Mouse (Mus musculus): Measurements from ENCODE around the gene Fntb.
A peak's percentile ranks its signal among the peaks of the same experiment; 100 is the strongest.
"Not testable (repeated sequence)": the region's sequence is repeated elsewhere in the genome, so short reads cannot be mapped to it uniquely, and the experiment has no call there.

Fntb gene

DNA sequence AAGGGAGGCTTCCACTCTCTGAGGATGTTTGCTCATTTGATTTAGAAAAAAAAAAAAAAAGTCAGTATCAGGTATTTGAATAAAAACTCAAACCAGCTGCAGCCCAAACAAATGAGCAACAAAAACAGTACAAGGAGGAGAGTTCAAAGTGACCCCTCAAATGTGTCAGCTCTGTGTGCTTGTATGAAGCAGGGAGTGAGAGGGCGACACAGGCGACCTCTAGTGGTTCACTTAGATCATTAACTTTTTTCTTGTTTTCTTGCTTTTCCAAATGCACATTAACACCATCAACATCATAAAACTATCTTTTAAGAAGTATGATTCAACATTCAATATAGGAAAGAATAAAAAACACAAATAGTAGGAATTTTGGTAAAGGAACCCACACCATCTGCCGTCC, 67.3 kb downstream of the Fntb start:
- peak in 1 of 2 experiments; percentile 26 for DNase-seq (ENCODE audit: low read depth in 2 of 2, low spot score in 2 of 2)

DNA sequence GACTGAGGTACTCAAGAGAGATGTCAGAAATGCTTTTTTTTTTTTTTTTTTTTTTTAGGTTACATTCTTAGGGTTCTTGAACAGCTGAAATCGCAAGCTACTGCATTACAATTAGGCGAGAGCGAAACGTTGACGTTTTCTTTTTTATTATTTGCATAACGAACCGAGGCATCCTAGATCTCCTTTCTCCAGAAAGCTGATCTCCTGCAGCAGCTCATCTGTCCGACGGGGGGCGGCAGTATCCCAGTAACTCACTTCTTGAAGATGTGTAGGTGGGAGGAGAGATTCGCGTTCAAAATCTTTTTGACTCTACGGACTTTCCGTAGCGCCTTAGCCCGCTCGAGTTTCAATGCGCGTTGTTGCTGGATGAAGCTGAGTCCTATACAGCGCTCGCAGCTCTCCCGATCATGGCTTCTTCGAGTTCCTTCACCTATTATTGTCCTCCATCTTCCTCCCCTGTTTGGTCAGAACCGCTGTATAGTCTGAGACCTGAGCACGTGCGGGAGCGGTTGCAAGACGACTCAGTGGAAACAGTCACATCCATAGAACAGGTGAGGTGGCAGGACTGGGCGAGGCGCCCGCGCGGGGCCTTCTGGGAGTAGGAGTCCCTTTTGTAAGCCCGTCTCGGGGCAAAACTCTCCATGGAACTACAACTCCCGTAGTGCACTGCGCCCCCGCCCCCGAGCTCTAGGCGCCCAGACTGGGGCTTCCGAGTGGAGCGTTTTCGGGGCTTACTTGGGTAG, 71.9 kb downstream of the Fntb start:
- DNase-seq (ENCODE audit: low read depth in 2 of 2, low spot score in 2 of 2), result peak; percentile 94 to 98

DNA sequence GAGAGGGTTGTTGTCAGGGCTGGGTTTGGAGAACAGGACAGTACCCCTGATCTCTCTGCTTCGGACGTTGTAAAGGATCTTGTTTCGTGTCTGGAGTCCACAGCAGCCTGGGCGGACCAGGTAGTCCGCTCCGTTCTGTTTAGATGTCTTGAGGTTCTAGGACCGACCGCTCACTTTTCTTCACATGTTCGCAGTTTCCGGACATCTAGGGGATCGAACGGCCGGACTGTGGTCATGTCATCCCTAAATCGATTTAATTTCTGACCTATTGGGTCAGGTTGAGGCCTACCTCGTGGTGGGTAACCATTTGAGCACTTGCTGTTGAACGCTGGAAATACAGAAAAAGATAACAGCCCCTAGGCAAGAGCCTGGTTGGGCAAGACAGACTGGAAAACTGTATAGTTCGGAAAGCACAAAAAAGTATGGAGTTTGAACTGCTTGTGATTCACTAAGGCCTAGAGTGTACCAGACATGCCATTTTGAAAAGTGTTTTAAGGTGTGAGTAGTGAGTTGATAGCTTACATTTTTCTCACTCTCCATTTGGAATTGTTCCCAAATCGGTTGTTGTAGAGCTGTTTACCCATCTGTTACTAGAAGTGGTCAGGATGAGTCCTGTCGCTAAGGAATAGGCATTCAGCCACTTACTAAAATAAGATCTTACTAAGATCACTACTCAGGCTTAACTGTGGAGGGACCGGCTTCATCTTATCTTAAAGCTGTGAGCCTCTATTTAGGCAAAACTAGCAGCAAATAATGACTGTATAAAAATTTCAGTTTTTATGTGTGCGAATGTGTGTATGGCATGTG, 72.7 kb downstream of the Fntb start:
- DNase-seq (ENCODE audit: low read depth in 2 of 2, low spot score in 2 of 2), result no peak

DNA sequence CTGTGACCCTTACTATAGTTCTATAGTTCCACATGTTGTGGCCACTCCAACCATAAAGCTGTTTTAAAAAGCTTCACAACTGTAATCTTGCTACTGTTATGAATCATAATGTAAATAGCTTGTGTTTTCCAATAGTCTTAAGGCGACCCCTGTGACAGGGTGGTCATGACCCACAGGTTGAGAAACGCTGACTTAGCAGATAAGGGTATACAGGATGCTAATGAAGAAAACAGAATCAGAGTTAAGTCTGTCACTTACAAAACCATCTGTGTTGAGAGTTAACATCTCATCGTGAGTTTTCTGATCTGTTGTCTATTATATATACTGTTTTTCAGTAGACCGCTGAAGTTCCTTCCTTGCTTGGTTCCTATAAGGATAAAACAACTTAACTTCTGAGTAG, 73.9 kb downstream of the Fntb start:
- DNase-seq (ENCODE audit: low read depth in 2 of 2, low spot score in 2 of 2), result no peak

DNA sequence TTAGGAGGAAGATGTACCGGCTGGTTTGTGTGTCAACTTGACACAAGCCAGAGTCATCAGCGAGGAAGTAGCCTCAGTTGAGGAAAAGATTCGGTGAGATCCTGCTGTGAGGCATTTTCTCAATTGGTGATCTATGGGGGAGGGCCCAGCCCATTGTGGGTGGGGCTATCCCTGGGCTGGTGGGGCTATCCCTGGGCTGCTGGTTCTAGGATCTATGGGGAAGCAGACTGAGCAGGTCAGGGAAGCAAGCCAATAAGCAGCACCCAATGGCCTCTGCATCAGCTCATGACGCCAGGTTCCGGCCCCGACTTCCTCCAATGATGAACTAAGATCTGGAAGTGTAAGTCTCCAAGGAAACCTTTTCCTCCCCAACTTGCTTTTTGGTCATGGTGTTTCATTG, 74.7 kb downstream of the Fntb start:
- DNase-seq (ENCODE audit: low read depth in 2 of 2, low spot score in 2 of 2), result no peak

DNA sequence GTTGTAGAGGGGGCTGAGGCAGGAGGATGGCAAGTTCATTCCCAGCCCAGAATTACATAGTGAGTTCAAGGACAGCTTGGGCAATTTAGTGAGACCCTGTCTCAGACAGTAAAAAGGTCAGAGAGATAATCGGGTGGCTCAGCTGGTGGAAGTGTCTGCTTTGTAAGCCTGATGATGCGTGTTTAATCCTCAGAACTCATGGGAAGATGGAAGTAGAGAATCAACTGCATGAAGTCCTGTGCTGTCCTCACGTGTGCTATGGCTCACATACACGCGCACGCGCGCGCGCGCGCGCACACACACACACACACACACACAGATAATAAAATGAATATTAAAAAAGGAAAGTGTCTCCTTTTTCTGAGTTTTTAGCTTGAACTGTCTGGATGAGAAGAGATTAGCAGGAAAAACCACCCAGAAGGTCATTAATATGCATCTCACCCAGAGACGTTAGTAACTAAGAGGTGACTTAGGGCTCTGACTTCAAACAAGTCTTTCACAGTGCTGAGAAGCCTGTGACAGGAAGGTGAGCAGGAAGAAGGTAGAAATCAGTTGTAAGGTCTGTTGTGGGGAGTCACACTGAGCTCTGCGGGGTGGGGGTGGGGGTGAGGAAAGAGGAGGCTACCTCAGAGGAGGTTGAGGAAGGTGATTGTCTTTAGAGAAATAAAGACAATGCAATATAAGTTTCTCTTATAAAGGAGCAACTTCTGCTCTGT, 79.1 kb downstream of the Fntb start:
- no peak for DNase-seq (ENCODE audit: low read depth in 2 of 2, low spot score in 2 of 2)

DNA sequence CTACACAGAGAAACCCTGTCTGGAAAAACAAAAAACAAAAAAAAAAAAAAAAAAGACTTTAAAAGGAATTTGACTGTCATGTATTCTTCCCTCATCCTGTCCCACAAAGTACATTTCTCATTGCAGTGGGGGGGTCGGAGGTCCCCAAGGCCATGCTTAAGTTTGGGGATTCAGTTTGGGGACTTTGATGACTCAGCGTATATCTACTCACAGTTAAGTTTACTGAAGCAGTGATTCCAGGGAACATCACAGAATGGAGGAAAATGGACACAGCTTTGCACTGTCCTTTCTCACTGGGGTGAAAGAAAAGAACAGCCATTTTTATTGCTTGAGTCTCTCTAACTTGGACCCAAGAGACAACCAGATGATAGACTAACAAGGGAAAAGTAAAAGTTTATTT, 87.0 kb downstream of the Fntb start:
- no peak for DNase-seq (ENCODE audit: low read depth in 2 of 2, low spot score in 2 of 2)

DNA sequence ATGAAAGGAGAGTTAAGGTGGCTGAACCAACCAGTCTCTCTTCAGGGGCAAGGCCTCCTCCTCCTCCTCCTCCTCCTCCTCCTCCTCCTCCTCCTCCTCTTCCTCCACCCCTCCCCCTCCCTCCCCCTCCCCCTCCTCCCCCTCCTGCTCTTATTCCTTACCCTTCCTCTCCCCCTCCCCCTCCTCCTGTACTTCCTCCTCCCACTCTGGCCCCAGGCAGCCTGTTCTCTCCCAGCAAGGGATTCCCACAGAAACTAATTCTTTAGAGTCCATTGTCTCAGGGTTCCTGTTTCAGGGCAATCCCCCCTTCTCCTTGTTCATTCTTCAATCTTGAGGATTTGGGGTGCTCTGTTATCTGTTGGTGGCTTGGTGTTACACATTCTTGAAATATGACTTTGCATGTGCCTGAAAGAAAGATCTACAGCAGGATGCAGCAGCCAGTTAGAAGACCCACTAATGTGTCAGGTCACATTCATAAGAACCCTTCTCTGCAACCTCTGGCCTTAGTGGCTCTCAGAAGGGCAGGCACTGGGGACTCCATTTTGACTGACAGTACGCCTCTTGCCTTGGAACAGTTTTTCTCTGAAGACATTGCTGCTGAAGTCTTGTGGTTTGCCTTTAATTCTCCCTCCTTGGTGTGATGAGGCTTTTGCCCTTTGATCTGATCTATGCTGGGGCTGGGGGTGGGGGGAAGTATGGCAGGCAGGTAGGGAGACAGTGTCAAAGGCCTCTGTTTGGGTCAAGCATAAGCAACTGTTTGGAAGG, 88.2 kb downstream of the Fntb start:
- no peak for DNase-seq (ENCODE audit: low read depth in 2 of 2, low spot score in 2 of 2)

DNA sequence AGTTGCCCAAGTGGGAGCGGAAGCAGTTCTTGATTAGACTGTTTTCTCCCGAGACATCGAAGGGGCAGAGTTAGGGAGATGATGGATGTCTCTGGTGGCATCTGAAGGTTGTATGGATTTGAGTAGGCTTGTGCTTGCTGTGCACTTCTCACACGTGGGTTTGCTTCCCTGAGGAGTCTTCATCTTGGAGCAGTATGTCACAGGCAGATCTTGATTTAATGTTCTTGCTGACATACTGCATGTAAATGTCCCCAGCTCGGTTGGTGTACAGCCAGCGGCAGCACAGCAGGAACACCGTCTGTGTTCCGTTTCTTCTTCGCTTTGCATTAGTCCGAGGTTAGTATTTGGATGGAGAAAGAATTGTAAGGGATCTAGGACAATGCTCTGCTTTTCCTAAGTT, 91.7 kb downstream of the Fntb start:
- no peak for DNase-seq (ENCODE audit: low read depth in 2 of 2, low spot score in 2 of 2)

DNA sequence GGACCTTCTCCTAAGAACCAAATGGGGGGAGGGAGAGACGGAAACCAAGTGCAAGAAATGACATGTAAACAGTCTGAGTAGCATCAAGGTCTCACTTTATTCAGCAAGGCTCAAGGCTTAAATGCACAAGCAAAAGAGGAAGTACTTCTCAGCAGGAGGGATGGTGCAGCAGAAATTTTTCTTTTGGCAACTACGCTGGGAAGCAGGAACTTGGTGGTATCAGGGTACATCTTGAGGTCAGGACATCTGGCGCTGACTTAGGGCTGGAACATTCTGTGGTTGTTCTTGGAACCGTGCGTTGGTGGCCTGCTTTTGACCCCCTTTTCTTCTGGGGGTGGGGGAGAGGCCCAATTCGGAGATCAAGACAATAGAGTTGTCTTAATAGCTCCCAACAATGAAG, 93.4 kb downstream of the Fntb start:
- DNase-seq (ENCODE audit: low read depth in 2 of 2, low spot score in 2 of 2), result not testable (repeated sequence)

DNA sequence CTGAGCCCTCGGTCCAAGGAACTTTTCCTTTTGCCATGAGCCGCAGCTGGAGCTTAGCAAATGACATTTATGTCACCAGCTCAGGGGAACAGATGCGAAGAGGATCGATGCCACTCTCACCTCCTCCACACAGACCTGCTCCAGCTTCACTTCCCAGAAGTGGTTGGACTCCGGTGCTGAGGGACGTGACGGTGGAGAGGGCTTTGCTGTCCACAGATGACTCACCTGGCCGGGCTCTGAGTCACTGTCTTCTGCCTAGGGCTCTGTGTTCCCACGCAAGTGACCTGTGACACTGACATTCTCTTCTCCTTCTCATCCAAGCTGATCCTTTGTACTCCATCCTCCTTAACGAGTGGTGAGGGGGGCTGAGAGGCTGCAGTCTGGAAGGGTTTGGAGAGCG, 98.3 kb downstream of the Fntb start:
- DNase-seq (ENCODE audit: low read depth in 2 of 2, low spot score in 2 of 2), result no peak

DNA sequence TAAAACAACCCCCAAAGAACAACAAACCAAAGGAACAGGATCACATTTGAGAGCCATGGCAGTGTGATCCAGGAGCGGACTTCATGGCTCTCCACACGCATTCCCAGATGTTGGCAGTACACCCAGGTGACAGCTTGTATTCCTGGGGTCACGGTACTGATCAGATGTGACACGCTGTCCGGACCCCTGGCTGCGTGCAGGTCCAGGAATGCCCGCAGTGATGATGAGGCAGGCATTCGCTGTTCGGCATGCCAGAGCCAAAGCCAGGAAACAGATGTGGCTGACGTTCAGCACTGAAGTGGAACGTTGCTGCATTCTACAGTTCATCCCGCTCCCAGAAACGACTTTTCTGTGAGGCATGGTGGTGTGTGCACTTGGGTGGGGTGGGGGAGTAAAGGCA, 99.9 kb downstream of the Fntb start:
- DNase-seq (ENCODE audit: low read depth in 2 of 2, low spot score in 2 of 2), result no peak

DNA sequence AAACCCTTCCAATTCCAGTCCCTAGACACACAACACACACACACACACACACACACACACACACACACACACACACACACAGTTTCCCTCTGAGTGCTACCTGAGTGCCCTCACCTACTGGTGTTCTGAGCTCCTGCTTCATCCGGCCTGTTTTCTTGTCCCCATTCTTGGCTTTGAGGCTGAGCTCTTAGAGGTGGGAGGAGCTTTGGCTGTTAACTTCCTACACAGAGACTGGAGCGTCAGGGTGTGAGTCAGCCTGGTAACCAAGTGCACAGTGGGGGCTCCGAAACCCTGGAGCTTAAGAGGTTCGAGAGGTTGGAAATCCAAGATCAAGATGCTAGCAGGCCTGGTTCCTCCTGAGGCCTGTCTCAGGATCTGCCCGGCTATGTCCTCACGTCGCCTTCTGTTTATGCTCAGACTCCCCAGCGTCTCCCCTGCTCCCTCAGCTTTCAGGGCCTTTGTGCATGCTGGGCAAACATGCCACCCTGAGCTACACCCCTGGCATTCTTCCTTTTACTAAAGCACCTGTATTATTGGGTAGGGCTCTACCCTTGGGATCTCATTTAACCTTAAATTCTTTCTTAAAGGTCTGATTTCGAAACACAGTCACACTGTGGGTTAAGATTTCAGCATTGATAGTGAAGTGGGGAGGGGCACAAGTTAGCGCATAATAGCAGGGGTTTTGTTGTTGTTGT, 102.3 kb downstream of the Fntb start:
- peak; percentile 16 to 18 for DNase-seq (ENCODE audit: low read depth in 2 of 2, low spot score in 2 of 2)

DNA sequence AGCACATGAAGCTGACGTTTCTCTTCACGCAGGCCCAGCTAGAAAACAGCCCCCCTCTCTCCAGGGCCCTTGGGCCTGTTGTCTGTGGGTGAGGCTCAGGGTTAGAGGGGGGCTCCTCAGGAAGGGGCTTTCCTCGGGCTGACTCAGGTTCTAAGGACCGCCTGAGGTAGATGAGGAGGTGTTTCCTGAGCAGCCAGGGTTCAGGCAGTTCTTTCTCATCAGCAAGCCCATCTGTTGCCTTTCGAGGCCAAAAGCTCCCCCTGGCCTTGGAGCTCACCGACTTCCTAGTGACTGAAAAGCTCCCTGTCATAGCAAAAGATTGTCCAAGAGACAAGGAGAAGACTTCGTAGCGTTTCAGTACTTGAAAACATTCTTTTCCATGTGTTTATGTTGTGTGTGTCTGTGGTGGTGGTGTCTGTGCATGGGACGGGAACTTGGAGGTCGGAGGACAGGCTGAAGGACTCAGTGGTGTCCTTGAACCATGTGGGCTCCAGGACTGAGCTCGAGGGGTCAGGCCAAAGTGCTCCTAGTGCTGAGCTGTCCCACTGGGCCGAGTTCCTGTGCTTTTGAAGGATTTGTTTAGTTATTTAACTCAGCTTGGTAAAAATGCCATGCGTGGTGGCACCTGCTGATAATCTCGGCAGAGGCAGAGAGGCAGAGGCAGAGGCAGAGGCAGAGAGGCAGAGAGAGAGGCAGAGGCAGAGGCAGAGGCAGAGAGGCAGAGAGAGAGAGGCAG, 103.2 kb downstream of the Fntb start:
- DNase-seq (ENCODE audit: low read depth in 2 of 2, low spot score in 2 of 2), result no peak

DNA sequence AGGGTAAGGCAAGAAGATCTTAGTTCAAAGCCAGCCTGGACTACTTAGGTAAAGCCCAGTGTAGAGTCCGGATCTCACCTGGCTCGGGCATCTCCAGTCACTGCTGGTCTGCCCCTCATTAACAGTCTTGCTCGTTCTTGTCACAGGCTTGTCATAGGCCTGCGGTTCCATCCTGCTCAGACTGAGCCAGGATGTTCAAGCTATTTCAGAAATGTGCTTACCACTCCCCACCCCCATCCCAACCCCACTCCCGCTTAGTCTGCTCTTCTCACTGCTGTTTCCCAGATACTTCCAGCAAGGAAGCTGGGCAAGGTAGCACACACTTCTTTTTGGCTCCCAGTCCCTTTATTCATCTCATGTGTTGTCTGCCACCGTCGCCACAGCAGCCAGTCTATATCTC, 104.2 kb downstream of the Fntb start:
- no peak for DNase-seq (ENCODE audit: low read depth in 2 of 2, low spot score in 2 of 2)

DNA sequence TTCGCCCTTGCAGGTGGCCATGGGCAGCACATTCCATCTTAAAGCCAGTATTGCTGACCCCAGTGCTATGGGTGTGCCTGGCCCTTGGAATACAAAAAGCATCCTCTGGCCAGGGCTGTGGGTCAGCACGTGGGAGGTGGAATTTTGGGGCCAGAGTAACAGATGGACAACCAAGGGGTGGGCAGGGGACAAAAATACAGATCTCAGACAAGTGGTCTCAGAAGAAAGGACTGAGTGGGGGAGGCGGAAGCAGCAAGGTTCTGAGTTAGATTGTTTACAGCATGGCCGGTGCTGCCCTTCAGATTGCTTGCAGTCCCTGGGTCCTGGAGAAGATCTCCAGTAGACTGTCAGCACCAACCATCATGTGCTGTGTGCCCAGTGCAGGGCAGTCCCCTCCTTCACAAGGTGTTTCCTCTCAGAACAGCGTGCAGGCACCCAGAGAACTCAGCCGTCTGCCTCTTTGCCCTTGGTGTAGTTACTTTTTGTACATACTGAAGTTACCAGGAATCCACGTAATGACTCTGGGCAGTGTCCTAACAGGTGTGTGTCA, 107.5 kb downstream of the Fntb start:
- no peak for DNase-seq (ENCODE audit: low read depth in 2 of 2, low spot score in 2 of 2)

DNA sequence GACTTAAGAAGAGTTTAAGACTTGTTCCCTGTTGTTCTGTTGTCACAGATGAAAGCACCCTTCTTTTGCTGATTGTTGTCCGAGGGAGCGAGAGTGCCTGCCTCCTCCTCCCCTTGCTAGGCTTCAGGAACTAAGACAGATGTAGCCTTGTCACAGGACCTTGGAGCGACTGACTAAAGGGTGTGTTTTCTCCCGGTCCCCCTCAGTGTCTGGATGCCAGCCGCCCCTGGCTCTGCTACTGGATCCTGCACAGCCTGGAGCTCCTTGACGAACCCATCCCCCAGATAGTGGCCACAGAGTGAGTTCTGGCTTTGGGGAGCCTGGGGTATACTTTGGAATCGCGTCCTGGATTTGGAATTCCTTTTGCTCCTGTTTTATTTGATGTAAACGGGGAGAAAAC, 109.4 kb downstream of the Fntb start:
- DNase-seq (ENCODE audit: low read depth in 2 of 2, low spot score in 2 of 2), result no peak

DNA sequence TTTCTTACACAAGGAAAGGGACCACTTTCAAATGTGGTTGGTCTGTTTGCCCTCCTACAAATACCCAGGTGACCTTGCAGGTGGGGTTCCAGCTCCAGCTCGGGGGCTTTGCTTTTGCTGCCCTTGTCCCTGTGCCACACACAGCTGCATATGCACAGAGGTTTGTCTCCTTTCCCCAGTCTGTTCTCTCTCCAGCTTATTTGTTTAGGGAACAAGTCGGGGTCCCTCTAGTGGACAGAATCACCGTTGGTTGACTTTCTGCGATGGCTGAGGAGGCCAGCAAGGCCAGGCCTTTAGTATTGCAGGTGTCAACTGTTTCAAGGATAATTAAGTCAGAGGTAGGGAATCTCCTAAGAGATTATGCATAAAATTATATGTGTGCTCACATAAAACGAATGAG, 113.9 kb downstream of the Fntb start:
- peak; percentile 51 to 72 for DNase-seq (ENCODE audit: low read depth in 2 of 2, low spot score in 2 of 2)

DNA sequence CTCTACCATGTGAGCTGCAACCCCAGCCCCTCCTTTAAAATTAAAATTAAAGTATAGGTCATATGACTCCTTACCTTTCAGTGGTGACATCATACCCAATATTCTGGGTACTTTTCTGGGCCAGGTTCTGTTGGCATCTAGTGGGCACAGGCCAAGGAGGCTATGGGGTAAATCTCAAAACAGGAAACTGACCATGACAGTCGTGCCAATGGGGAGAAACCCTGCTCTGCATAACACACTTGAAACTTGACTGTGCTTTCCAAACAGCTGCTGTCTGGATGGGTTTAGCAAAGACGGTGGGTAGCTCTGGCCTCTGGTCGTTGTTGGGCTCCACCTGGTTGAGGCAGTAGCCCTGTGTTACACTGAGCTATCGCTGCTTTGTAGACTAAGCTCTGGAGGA, 114.7 kb downstream of the Fntb start:
- no peak for DNase-seq (ENCODE audit: low read depth in 2 of 2, low spot score in 2 of 2)

DNA sequence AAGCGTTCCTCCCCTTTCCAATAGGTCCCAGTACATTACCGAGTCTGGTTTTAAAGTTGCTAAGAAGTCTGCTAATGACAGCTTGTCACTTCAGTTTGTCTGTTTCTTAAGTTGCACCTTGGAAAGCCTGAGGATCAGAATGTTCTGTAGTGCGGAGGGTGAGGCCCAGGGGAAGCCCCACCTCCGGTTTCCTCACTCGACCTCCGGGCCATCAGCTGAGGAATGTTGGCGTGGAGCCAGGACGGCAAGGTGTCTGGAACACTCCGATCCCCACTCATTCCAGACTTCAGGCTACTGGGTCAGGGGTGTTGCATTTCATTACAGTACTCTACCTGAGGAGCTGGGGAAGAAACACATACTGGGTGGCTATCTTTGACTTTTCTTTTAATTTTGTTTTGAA, 118.4 kb downstream of the Fntb start:
- no peak for DNase-seq (ENCODE audit: low read depth in 2 of 2, low spot score in 2 of 2)

Data from CD8-positive naive resting alpha-beta T cell, adult 2 months (primary cell).